Mouse (Mus musculus) spleen, adult 12 weeks (tissue): ENCODE data around the gene Banf1.
A peak's percentile ranks its signal among the peaks of the same experiment; 100 is the strongest.
"Not testable (repeated sequence)": the region's sequence is repeated elsewhere in the genome, so short reads cannot be mapped to it uniquely, and the experiment has no call there.

Experiments used
- DNase-seq: peaks from one replicate; pipeline ENCODE4 v3.0.0; 2022; ENCODE audit warnings: low spot score

The Banf1 gene

GRCm38 (mm10) chr19:5374177-5374576, 7.2 kb upstream of the Banf1 start:
- no peak for DNase-seq

GRCm38 (mm10) chr19:5372724-5373123, 5.8 kb upstream of the Banf1 start:
- no peak for DNase-seq

GRCm38 (mm10) chr19:5370932-5371331, 4.0 kb upstream of the Banf1 start:
- no peak for DNase-seq

GRCm38 (mm10) chr19:5367455-5367854, 487 bp upstream of the Banf1 start:
- DNase-seq, result no peak

GRCm38 (mm10) chr19:5366175-5367052, 554 bp downstream of the Banf1 start, which contains the start of gene Eif1ad:
Gene Eif1ad, plus strand, starts transcription at chr19:5366741.
- DNase-seq, result peak; percentile 94

GRCm38 (mm10) chr19:5365751-5366150, 1.2 kb downstream of the Banf1 start:
- DNase-seq, result no peak

- DNase-seq, result no peak
Measured at GRCm38 (mm10) chr19:5364124-5364523, 2.8 kb downstream of the Banf1 start.

GRCm38 (mm10) chr19:5362186-5362585, 4.8 kb downstream of the Banf1 start:
- no peak for DNase-seq

- DNase-seq, result no peak
Measured at GRCm38 (mm10) chr19:5356080-5356479, 10.9 kb downstream of the Banf1 start.

GRCm38 (mm10) chr19:5353609-5354008, 13.4 kb downstream of the Banf1 start:
- no peak for DNase-seq

GRCm38 (mm10) chr19:5349502-5349873, 17.5 kb downstream of the Banf1 start, which contains the start of gene Cst6:
Gene Cst6, minus strand, starts transcription at chr19:5349574.
- not testable (repeated sequence) for DNase-seq

GRCm38 (mm10) chr19:5348526-5349501, 18.2 kb downstream of the Banf1 start:
- DNase-seq, result no peak

GRCm38 (mm10) chr19:5348064-5348463, 18.9 kb downstream of the Banf1 start:
- DNase-seq, result no peak

GRCm38 (mm10) chr19:5345297-5346131, 21.5 kb downstream of the Banf1 start:
- no peak for DNase-seq

- no peak for DNase-seq
Measured at GRCm38 (mm10) chr19:5341360-5341759, 25.6 kb downstream of the Banf1 start.

- DNase-seq, result peak; percentile 54
Measured at GRCm38 (mm10) chr19:5337975-5338374, 29.0 kb downstream of the Banf1 start.

GRCm38 (mm10) chr19:5335441-5335840, 31.5 kb downstream of the Banf1 start, which contains the start of gene Catsper1:
Gene Catsper1, plus strand, starts transcription at chr19:5335741.
- DNase-seq, result no peak

- DNase-seq, result no peak
Measured at GRCm38 (mm10) chr19:5334741-5335140, 32.2 kb downstream of the Banf1 start.

- no peak for DNase-seq
Measured at GRCm38 (mm10) chr19:5327970-5328369, 39.0 kb downstream of the Banf1 start.

GRCm38 (mm10) chr19:5323801-5324200, 43.2 kb downstream of the Banf1 start:
- no peak for DNase-seq
